Mouse (Mus musculus) ES-Bruce4 (cell line): ENCODE measurements around the gene Sorcs2. TPM values are rescaled to one million over a fixed set of nuclear protein-coding genes. Genes with fewer than 3 reads are reported as not detected.

Experiments used
- H3K27ac ChIP-seq: 2 replicates; pipeline ENCODE4 v1.5.1; 2012; ENCODE audit warnings: low read length, inconsistent platforms; ENCODE audit not compliant: insufficient read depth
- H3K27me3 ChIP-seq: 2 replicates; pipeline ENCODE4 v1.6.1; 2012; ENCODE audit warnings: mild to moderate bottlenecking, low read length, inconsistent platforms; ENCODE audit not compliant: control insufficient read depth, poor library complexity, insufficient read depth, severe bottlenecking
- H3K36me3 ChIP-seq: 2 replicates; pipeline ENCODE4 v1.6.1; 2012; ENCODE audit warnings: inconsistent platforms, mild to moderate bottlenecking, low read length, moderate library complexity; ENCODE audit not compliant: control insufficient read depth, poor library complexity, insufficient read depth, severe bottlenecking
- H3K4me1 ChIP-seq: one replicate; pipeline ENCODE4 v1.8.1; 2011; ENCODE audit warnings: low read length; ENCODE audit not compliant: control insufficient read depth, insufficient read depth
- H3K4me3 ChIP-seq: 2 replicates; pipeline ENCODE4 v1.5.1; 2011; ENCODE audit warnings: low read depth, mild to moderate bottlenecking, low read length
- H3K9ac ChIP-seq: 2 replicates; pipeline ENCODE4 v1.6.1; 2012; ENCODE audit warnings: low read depth, mild to moderate bottlenecking, inconsistent platforms; ENCODE audit not compliant: poor library complexity, severe bottlenecking
- H3K9me3 ChIP-seq: replicated peaks from 2 replicates; pipeline ENCODE4 v1.6.1; 2012; ENCODE audit warnings: mild to moderate bottlenecking, low read length, inconsistent platforms; ENCODE audit not compliant: control insufficient read depth, poor library complexity, insufficient read depth, severe bottlenecking
- CTCF ChIP-seq: IDR thresholded peaks from one replicate; pipeline ENCODE4 v1.8.1; 2011; ENCODE audit warnings: low read depth, low read length
- EP300 ChIP-seq: IDR thresholded peaks from 2 replicates; pipeline ENCODE4 v1.6.1; 2011; ENCODE audit warnings: low read depth, low read length; ENCODE audit not compliant: insufficient read depth
- POLR2A ChIP-seq: IDR thresholded peaks from one replicate; pipeline ENCODE4 v1.8.1; 2011; ENCODE audit warnings: low read length; ENCODE audit not compliant: insufficient read depth
- polyA plus RNA-seq: library from polyadenylated mRNA; stranded (reverse); fragments of >200 nt; gene quantifications from 2 replicates; pipeline ENCODE4 v1.2.4, GENCODE M21; 2011; ENCODE audit warnings: low read depth; ENCODE audit not compliant: missing spikeins, insufficient read depth, insufficient read length

Gene Sorcs2
- polyA plus RNA-seq, 1 experiment = 1.2 TPM

DNA sequence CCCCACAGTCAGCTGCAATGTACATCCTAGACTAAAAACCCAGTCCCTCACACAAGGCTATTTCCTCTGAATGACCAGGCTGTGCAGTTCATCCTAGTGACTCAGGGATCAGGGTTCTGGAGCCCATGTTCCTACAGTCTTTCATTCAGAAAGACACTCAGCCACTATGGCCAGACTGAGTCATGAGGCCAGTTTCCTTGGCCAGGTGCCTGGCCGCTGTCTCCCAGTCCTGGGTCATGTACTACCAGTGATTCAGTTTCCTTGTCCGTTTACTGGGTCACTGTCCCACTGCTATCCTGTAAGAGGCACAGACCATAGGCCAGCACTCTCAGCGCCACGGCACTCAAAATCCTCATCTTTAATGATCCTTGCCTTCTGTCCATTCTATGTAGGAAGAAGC is 209.6 kb downstream of the Sorcs2 start:
- H3K27ac ChIP-seq = no peak overlapping the region

DNA sequence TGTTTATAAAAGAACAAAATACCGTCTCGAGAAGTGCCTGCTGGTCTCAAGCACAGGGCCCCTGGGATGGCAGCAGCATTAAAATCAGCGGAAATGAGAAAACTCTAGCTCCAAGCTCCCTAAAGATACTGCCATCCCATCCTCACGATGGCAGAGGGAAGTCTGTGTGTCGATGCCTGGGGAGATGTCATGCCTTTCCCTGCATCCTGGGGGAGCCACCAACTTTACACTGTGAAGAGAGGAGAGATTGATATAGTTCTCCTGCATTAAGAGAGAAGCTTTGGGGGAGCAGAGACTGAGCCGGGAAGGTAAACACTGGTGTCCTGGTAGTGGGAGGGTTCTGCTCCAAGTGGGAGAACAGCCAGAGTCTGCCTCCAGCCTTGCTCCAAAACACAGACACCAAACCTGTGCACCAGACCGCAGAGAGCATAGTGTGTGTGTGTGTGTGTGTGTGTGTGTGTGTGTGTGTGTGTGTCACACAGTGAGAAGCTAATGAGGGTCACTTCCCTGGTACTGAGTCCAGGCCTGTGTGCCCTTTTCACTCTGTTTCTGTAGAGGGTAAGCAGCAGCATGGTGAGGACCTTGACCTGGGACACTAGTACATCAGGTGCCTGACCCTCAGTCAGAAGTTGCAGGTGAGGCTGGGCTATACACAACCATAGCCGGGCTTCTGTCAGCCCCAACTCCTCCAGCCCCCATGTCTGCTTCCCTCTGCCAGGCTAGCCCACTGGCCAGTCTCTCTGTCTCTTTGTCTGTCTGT is 211.5 kb downstream of the Sorcs2 start:
- Histone ChIP-seq H3K9me3 (no peaks in the 10 kb centered on the region), H3K27ac (no peak overlapping the region), H3K9ac (no peak overlapping the region), H3K4me1 (no peaks in the 10 kb centered on the region), H3K4me3 (no peak overlapping the region), H3K36me3 (no peaks in the 10 kb centered on the region), H3K27me3 (no peaks in the 10 kb centered on the region)
- TF ChIP-seq CTCF (no peak), POLR2A (no peak), EP300 (no peak)

More for the DNA sequence above, 209.6 kb downstream of the Sorcs2 start:
- no peak for TF ChIP-seq EP300
- TF ChIP-seq POLR2A = no peak
- TF ChIP-seq CTCF = no peak
- Histone ChIP-seq H3K4me1 (no peaks in the 10 kb centered on the region), H3K27me3 (no peaks in the 10 kb centered on the region), H3K9me3 (no peaks in the 10 kb centered on the region), H3K9ac (no peak overlapping the region), H3K4me3 (no peak overlapping the region), H3K36me3 (no peaks in the 10 kb centered on the region)

DNA sequence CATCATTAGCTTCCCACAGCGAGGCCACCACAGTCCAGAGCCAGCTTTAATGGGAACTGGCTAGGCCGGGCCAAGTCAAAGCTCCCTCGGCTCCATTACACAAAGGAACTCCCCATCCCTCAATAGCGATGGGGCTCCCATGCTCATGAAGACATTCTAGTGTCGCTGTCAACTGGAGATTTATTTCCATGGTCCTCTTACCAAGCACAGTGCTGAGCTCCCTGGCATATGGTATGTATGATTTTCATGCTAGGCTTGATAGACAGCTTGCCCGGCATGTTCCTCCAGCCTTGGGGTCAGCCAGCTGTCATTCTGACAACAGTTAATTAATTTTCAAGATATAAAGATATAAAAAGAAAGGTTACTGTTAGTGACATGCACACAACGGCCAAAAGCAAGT is 215.6 kb downstream of the Sorcs2 start:
- H3K27ac ChIP-seq = no peak overlapping the region
- TF ChIP-seq EP300 = no peak
- no peak for TF ChIP-seq POLR2A
- no peak for TF ChIP-seq CTCF
- H3K9me3 ChIP-seq = no peaks in the 10 kb centered on the region
- no peak overlapping the region for H3K9ac ChIP-seq
- no peaks in the 10 kb centered on the region for H3K36me3 ChIP-seq
- no peaks in the 10 kb centered on the region for H3K4me1 ChIP-seq
- no peak overlapping the region for H3K4me3 ChIP-seq
- no peaks in the 10 kb centered on the region for H3K27me3 ChIP-seq

DNA sequence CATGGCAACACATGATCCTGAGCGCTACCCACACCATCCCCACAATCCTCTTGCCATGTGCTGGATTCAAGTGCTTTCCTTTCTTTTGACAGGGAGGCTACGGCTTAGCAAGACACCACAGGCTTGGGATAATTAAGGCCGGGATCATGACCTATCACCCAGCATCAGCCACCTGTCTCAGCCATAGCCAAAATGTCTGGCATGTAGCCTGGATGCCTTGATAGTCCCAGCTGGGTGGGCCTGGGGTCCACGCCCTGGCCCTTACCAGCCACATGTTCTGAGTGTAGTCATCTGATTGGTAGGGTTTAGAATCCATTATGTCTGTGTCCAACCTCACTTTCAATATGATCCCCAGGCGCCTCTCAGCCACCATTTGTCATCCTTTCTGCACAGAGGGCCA is 218.2 kb downstream of the Sorcs2 start:
- no peaks in the 10 kb centered on the region for H3K36me3 ChIP-seq
- H3K27ac ChIP-seq = no peak overlapping the region
- TF ChIP-seq EP300 = no peak
- no peak for TF ChIP-seq CTCF
- TF ChIP-seq POLR2A = no peak
- no peaks in the 10 kb centered on the region for H3K4me1 ChIP-seq
- H3K4me3 ChIP-seq = no peak overlapping the region
- no peaks in the 10 kb centered on the region for H3K27me3 ChIP-seq
- no peak overlapping the region for H3K9ac ChIP-seq
- H3K9me3 ChIP-seq = no peaks in the 10 kb centered on the region

DNA sequence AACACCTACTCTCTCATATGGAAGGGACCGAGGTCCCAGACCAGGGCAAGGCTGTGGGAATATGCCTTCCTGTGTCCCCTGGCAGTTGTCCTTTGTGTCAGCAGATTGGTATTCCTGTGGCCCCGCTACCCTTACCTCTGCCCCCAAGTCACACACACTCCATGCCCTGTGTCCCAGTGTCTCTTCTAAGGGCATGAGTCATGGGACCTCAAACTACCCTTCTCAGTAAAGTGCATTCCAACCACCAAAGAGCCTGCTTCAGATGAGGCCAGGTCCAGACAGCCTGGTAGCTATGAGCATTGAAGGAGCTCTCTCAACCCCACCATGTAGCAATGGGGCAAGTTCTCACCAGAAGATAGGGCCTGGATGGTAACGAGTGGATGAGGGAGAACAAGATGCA is 219.2 kb downstream of the Sorcs2 start:
- no peak overlapping the region for H3K9ac ChIP-seq
- H3K4me1 ChIP-seq = no peaks in the 10 kb centered on the region
- no peaks in the 10 kb centered on the region for H3K36me3 ChIP-seq
- no peak for TF ChIP-seq EP300
- no peak for TF ChIP-seq POLR2A
- no peak for TF ChIP-seq CTCF
- no peak overlapping the region for H3K27ac ChIP-seq
- no peaks in the 10 kb centered on the region for H3K9me3 ChIP-seq
- H3K4me3 ChIP-seq = no peak overlapping the region
- H3K27me3 ChIP-seq = no peaks in the 10 kb centered on the region

DNA sequence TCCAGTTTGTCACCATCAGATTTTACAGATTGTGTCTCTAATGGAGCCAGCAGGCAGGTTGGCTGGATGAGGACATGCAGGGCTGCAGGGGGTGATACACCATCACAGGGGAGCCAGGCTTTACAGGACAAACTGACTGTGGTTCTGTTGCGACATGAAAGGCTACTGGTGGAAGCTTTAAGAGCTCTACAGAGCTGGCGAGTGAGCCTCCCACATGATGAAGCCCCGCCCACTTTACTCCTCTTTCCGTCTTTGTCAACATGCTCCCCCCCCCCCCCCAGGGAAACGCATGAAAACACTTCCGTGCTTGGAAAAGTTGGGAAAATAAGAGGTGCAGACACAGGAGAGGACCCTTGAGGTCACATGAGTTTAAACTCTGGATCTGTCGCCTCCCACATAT is 219.7 kb downstream of the Sorcs2 start:
- H3K27ac ChIP-seq = no peak overlapping the region
- no peaks in the 10 kb centered on the region for H3K9me3 ChIP-seq
- TF ChIP-seq EP300 = no peak
- no peak for TF ChIP-seq CTCF
- TF ChIP-seq POLR2A = no peak
- H3K27me3 ChIP-seq = no peaks in the 10 kb centered on the region
- no peak overlapping the region for H3K4me3 ChIP-seq
- H3K9ac ChIP-seq = no peak overlapping the region
- H3K36me3 ChIP-seq = no peaks in the 10 kb centered on the region
- no peaks in the 10 kb centered on the region for H3K4me1 ChIP-seq
